Mouse (Mus musculus): Measurements from ENCODE around the gene Mrps21.
"Not testable (repeated sequence)": the region's sequence is repeated elsewhere in the genome, so short reads cannot be mapped to it uniquely, and the experiment has no call there.

Mrps21 gene

DNA sequence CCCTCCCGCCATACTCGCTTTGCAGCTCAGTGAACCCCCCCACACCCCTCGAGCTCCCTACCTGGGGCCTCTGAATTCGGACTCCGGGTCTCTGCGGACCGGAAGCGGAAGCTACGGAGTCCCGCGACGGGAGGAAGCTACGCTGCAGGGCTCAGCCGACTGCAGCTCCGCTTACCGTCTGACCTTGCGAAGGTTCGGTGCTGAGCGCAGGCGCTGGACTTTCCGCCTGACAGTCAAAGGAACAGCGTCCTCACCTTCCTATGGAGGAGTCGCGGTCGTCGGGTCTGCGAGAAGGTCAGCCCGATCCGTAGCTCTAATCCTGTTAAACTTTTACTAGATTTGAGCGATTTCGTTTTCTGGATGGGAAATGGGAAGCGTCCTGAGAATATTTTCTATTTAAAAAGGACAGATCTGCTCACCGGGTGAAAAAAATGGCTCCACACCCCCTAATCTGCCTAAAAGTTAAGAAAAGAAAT is at the start of gene Mrps21:
Gene Mrps21, minus strand, starts transcription at position 128 of the 476 bp plus-strand sequence.
- peak; percentile 97 for ATAC-seq (ENCODE audit: low TSS enrichment)

DNA sequence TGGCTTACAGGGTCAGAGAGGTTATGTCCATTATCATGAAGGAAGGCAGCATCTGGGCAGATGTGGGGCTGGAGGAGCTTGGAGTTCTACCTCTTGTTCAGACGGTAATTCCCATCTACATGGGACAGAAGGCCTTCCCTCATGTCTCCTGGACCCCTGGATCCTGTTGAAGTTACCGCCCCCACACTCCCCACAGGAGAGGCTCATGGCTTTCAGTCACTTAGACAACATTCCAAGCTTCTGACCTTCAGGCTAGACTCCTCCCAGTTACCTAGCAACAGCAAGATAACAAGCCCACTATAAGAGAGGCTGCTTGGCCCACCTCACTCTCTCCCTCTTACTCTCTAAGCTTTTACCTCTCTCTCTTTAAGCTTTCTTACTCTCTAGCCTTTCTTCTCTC is 49.2 kb upstream of the Mrps21 start:
- not testable (repeated sequence) for ATAC-seq (ENCODE audit: low TSS enrichment)

DNA sequence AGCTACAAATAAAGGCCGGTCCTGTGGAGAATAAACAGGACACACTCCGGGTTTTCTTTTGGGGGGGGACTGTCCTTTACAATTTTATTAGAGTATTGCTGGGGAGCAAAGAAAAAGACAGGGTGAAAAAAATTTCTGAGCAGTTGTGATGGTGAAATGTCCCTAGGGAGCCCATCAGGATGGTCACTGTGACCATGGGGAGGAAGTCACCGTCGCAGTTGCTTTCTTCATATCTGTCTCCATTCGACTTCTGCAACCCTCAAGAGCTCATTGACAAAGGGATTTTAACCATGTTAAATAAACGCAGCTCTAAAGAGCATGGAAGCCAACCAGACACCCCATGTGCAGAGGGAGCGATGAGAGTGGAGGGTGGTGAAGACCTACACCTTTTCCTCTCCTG is 45.4 kb upstream of the Mrps21 start:
- ATAC-seq (ENCODE audit: low TSS enrichment), result no peak

- no peak for ATAC-seq (ENCODE audit: low TSS enrichment)
Observed at GRCm38 (mm10) chr3:95914706-95915105, 43.4 kb upstream of the Mrps21 start.

- no peak for ATAC-seq (ENCODE audit: low TSS enrichment)
Observed at GRCm38 (mm10) chr3:95907613-95908012, 36.3 kb upstream of the Mrps21 start.

GRCm38 (mm10) chr3:95906860-95907259 is 35.5 kb upstream of the Mrps21 start:
- no peak for ATAC-seq (ENCODE audit: low TSS enrichment)

GRCm38 (mm10) chr3:95905940-95906492 is 34.7 kb upstream of the Mrps21 start:
- ATAC-seq (ENCODE audit: low TSS enrichment), result peak; percentile 53; the same call in 1 of the 2 replicates

GRCm38 (mm10) chr3:95905146-95905939 is 34.0 kb upstream of the Mrps21 start:
- peak; percentile 59 for ATAC-seq (ENCODE audit: low TSS enrichment)

GRCm38 (mm10) chr3:95904568-95904967 is 33.2 kb upstream of the Mrps21 start, which contains the start of gene Car14:
Gene Car14, minus strand, starts transcription at chr3:95904691.
- ATAC-seq (ENCODE audit: low TSS enrichment), result no peak

- ATAC-seq (ENCODE audit: low TSS enrichment), result no peak
Observed at GRCm38 (mm10) chr3:95903753-95904502, 32.6 kb upstream of the Mrps21 start.

DNA sequence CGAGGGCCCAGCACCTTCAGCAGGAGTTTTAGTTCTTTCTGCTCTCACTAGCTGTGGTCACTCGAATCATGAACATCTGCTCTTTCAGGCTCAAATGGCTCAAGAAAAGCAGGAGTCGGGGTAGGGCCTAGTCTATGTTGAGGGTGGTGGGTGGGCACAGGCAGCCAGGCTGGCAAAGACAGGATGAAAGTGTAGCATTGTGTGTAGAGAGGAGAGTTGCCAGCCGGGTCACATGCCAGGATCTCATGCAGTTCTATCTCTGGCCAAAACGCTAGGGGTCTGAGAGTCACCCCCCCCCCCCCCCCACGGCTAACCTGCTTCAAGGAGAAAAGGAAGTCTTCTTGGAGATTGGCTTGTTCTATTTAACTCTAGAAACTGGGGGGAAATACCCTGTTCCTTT is 31.3 kb upstream of the Mrps21 start:
- no peak for ATAC-seq (ENCODE audit: low TSS enrichment)

GRCm38 (mm10) chr3:95902373-95902625 is 31.0 kb upstream of the Mrps21 start:
- ATAC-seq (ENCODE audit: low TSS enrichment), result no peak

- no peak for ATAC-seq (ENCODE audit: low TSS enrichment)
Observed at GRCm38 (mm10) chr3:95901616-95902372, 30.5 kb upstream of the Mrps21 start.

DNA sequence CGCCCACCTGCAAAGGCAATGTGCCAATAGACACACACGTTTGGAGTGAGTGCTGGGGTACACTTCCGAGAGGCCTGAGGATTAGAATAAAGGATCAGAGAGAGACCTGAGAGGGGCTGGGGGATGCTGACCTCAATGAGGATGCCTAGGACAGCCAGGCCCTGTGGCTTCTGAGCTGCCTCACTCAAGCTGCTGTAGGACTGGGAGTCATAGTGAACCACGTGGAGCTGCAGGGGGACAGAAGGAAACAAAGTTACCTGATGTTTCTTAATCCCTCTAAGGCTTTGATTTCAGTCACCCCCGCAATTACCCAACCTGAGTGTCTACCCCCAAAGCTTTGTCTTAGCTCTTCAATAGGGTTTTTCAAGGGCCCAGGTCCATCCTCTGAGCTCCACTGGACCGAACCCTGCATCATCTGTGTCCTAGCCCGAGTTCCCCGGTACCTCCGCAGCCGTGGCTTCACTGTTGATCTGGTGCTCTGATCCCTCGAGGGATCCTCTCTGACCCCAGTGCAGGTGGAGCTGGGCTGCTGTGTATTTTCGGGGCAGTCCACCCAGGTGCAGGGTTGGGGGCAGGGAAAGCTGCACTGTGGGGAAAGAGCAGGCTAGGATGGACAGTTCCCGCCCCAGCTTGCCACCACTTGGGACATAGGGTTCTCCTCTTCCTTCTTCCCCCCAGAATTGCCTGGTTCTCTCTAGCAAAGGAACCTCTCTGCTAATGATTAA is 28.6 kb upstream of the Mrps21 start:
- no peak for ATAC-seq (ENCODE audit: low TSS enrichment)

GRCm38 (mm10) chr3:95895501-95895900 is 24.2 kb upstream of the Mrps21 start:
- ATAC-seq (ENCODE audit: low TSS enrichment), result not testable (repeated sequence)

- no peak for ATAC-seq (ENCODE audit: low TSS enrichment)
Observed at GRCm38 (mm10) chr3:95894317-95895160, 23.2 kb upstream of the Mrps21 start.

GRCm38 (mm10) chr3:95893606-95894316 is 22.4 kb upstream of the Mrps21 start, which contains the start of gene Aph1a:
Gene Aph1a, plus strand, starts transcription at chr3:95893969.
- peak; percentile 98 for ATAC-seq (ENCODE audit: low TSS enrichment)

DNA sequence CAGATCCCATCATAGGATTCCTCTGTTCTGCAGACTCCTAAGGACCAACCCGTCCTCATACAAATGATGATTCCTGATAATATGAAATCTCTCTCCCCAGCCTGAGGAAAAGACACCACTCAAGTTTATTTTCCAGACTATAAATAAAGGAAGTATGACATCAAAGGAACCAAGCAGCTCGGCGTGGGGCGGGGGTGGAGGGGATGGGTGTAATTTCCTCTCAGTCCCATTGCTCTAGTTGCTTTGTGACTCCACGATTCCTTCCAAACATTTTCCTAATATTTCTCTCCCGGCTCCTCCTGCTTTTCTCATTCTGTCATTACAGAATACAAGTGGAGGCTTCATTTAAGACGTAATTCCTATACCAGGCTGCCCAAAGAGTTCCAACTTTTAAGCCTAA is 21.8 kb upstream of the Mrps21 start:
- 0 out of 2 replicates have a peak, but pooled peaks have one; percentile 7 for ATAC-seq (ENCODE audit: low TSS enrichment)

Data from frontal cortex, adult (tissue).